Mouse (Mus musculus): ENCODE measurements around the gene Ubxn11.
"Not testable (repeated sequence)": the region's sequence is repeated elsewhere in the genome, so short reads cannot be mapped to it uniquely, and the experiment has no call there.

The Ubxn11 gene

GRCm38 (mm10) chr4:134138857-134139256, 36.5 kb downstream of the Ubxn11 start:
- DNase-seq (ENCODE audit: low read depth, low spot score): peak; percentile 50

- DNase-seq (ENCODE audit: low read depth, low spot score): not testable (repeated sequence)
Measured at GRCm38 (mm10) chr4:134144297-134144696, 41.9 kb downstream of the Ubxn11 start.

DNA sequence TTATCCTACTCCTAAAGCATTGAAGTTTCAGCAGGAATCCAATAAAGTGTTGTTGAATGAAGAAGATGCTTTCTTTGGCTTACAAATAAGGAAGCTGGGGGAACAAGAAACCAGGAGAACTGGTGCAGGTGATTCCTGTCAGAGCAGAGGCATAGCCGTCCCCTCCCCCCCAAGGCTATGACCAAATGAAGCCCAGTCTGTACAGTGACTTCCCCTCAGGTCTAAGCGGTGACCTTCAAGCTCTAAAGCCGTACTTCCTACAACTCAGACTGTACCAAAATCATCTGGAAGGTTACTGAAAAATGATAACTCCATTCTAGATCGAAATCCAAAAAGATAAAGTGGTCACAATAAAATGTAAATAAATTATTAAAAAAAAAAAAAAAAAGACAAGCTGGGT, 47.0 kb downstream of the Ubxn11 start:
- DNase-seq (ENCODE audit: low read depth, low spot score): no peak

GRCm38 (mm10) chr4:134152112-134152511, 49.7 kb downstream of the Ubxn11 start:
- DNase-seq (ENCODE audit: low read depth, low spot score): no peak

DNA sequence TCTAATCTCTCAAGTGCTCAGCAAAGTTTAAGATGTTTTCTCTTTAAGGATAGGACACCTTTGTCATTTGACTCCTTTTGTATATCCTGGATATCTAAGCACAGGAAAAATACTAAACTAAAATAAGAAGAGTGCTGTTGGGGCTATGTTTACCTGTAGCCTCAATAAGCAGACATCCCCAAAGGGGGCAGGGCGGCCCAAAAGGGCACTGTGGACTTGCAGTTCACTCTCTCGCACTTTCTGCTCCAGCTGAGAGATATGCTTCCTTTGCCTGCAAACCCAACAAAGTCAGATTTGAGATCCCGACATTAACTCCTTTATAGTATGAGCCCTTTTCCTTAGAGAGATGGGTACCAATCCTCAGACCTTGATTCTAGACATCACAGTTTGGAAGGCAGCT, 51.3 kb downstream of the Ubxn11 start:
- DNase-seq (ENCODE audit: low read depth, low spot score): no peak

DNA sequence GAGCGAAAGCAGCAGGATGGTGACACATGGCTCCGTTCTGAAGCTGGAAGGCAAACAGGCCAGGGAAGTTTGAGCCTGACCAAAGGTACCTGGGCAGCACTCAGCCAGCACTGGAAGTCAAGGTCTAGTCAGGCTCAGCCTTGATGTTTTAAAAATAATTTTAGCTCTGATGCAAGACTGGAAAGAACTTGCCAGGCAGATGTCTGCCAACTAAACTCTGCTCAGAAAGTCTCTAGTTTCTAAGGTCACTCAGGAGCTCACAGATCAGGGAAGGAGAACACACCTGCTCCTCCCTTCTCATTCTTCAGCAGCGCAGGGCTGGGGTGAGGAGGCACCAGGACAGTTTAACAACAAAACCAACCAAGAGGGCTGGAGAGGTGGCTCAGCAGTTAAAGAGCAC, 52.0 kb downstream of the Ubxn11 start:
- no peak for DNase-seq (ENCODE audit: low read depth, low spot score)

GRCm38 (mm10) chr4:134155531-134155930, 53.2 kb downstream of the Ubxn11 start:
- no peak for DNase-seq (ENCODE audit: low read depth, low spot score)

DNA sequence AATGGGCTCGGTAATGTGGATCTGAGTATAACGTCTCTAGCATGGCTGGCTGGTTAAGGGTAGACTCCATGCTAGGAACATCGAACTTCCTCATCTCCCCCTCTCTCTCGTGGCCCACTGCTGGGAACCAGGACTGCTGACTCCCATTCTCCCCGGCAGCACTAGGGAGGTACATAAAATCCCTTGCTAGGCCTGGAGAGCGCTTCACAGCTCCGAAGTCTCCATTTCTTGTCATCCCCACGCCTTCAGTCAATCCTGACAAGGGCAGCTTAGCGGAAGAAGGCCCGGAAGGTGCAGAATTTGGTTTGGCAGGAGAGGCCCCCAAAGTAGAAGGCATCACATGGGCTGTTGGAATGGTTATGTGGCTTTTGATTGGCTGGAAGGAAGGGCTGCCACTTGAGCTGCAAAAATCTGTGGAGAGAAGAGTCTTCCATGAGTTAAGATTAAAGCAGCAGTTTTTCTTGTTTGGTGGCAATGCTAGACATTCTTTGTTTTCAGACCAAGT, 53.6 kb downstream of the Ubxn11 start:
- DNase-seq (ENCODE audit: low read depth, low spot score): no peak

GRCm38 (mm10) chr4:134156744-134157143, 54.4 kb downstream of the Ubxn11 start:
- no peak for DNase-seq (ENCODE audit: low read depth, low spot score)

- peak; percentile 19 for DNase-seq (ENCODE audit: low read depth, low spot score)
Measured at GRCm38 (mm10) chr4:134157558-134157957, 55.2 kb downstream of the Ubxn11 start.

GRCm38 (mm10) chr4:134158774-134159173, 56.4 kb downstream of the Ubxn11 start:
- DNase-seq (ENCODE audit: low read depth, low spot score): no peak

- DNase-seq (ENCODE audit: low read depth, low spot score): not testable (repeated sequence)
Measured at GRCm38 (mm10) chr4:134160071-134160470, 57.7 kb downstream of the Ubxn11 start.

GRCm38 (mm10) chr4:134164591-134164990, 62.2 kb downstream of the Ubxn11 start:
- no peak for DNase-seq (ENCODE audit: low read depth, low spot score)

DNA sequence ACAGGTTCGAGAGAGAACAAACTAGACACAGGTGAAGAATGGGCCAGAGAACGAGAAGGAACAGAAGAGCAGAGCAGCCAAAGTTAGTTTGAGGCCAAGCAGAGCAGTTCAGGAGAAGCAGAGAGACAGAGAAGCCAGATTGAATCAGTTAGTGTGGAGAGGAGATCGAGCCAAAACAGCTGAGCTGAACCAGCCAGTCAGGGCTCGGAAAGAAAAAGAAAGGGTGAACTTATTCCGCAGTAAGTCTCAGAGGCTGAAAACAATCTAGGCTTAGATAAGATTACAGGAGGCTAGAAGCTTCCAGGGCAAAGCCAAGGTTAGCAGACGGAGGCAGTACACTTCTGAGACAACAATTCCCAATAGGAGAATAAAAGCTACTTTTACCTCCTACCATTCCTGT, 62.7 kb downstream of the Ubxn11 start:
- DNase-seq (ENCODE audit: low read depth, low spot score): no peak

- DNase-seq (ENCODE audit: low read depth, low spot score): no peak
Measured at GRCm38 (mm10) chr4:134165548-134166465, 63.4 kb downstream of the Ubxn11 start.

- DNase-seq (ENCODE audit: low read depth, low spot score): no peak
Measured at GRCm38 (mm10) chr4:134166906-134167305, 64.5 kb downstream of the Ubxn11 start.

DNA sequence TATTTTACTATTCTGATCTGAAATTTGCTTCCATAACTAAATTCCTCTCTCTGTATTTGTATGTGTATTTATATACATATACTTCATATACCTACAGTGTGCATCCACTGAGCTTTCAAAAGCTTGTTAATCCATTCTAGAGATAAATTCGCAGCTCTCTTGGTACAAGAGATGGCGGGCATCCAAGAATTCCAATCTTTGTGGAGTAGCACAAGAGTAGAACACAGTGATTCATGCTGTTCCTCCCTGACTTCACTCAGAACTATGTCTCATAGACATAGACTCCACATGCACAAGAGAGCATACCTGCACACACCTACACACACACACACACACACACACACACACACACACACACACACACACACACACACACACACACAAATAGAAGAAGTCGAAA, 70.0 kb downstream of the Ubxn11 start:
- DNase-seq (ENCODE audit: low read depth, low spot score): no peak

All from A20 (cell line).